Mouse (Mus musculus) gastrocnemius, adult 8-10 months (tissue): ENCODE results near the gene Gm379. TPM values are rescaled to one million over a fixed set of nuclear protein-coding genes. Genes with fewer than 3 reads are reported as not detected.

Experiments used
- DNase-seq, 2 experiments: peaks; one replicate each; pipeline ENCODE4 v3.0.0; 2022; ENCODE audit warnings: low spot score in 2 of 2
- total RNA-seq, 4 experiments: library from RNA; stranded (reverse); gene quantifications; 2 replicates each; pipeline ENCODE4 v1.2.4; 2022

Gm379 gene
- not detected for total RNA-seq

GRCm38 (mm10) chrX:108664885-108665284 lies at the start of gene Gm379:
Gene Gm379, minus strand, starts transcription at chrX:108664891.
- no peak for DNase-seq

DNA sequence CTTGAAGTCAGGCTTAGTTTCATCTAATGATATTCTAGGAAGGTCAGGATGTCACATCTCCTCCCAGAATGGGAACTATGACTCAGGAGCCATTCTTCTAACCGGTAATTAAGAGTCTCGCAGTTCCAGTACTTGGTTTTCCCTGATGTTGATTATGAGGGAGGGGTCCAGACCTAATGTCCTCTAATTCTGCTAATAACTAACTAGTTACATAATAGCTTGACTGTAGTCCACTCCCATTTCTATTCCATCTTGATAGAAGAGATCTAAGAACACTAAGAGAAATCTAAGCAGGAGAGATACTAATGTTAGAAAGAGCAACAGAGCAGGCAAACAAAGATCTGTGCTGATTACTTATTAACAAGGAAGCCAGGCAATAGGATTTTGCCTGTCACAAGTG lies 39.6 kb upstream of the Gm379 start:
- no peak for DNase-seq

- no peak for DNase-seq
Observed at GRCm38 (mm10) chrX:108668868-108669267, 4.2 kb upstream of the Gm379 start.

- DNase-seq = no peak
Observed at GRCm38 (mm10) chrX:108621991-108622390, 42.7 kb downstream of the Gm379 start.

DNA sequence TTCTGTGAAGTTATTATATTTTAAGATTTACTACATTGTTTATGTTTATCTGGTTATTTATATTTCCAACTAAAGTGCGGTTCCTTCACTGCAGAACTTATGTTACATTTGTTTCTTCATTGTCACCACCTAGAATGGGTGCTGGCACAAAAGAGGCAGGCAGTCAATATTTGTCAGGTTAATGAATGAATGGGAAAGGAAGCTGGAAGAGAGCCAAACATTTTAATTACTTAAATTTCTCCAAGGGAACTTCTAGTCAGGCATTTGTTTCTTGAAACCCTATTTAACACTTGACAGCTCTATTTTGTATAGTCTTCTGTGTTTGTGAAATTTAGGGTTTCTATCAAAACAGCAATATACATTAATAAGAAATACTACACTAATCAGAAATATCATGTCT lies 43.8 kb downstream of the Gm379 start:
- DNase-seq = no peak

Other genes with a start within 250 kb of the Gm379 start
- 1 to 10 TPM; 2.7 to 3.7 (median 3.2) TPM for gene Brwd3, start 169.5 kb upstream of the Gm379 start, total RNA-seq